Mouse (Mus musculus): ENCODE measurements around the gene Mfap3. TPM values are rescaled to one million over a fixed set of nuclear protein-coding genes. Genes with fewer than 3 reads are reported as not detected.
"Not testable (repeated sequence)": the region's sequence is repeated elsewhere in the genome, so short reads cannot be mapped to it uniquely, and the experiment has no call there.

The Mfap3 gene
- polyA plus RNA-seq, 1 experiment from 2014 or later: 24.1 TPM

DNA sequence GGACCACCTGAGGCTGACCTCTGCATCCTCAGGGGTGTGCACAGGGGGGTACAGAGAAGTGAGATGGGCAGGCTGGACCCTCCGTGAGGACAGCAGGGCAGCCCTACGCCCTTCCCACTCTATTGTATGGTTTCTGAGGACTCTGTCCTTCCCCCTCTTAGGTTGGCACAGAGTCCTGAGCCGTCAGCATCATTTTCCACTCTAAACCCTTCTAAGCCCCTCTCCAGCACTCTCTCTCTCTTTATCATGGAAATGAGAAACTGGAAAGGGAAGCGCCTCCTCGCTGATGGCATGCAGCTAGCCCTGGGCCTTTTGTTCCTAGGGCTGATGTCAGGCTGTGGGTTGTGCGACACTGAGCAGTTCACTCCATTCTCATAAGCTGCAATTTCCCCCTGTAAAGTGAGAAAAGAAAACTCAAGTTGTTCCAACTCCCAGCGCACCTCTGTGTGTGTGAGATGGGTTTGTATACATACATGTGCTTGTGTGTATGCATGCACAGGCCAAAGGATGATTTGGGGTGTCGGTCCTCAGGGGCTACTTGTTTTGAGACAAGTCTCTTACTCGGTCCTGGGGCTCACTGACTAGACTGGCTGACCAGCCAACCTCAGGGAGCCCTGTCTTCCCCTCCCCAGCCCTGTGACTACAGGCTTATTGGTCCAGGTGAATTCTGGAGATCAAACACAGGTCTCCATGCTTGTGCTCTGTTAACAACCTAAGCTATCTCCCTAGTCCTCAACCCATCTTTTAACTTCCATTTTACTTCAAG is 34.7 kb downstream of the Mfap3 start:
- CTCF ChIA-PET: interaction anchor here (1.3 to 1.4 kb wide), 3 partner anchors 9 to 13 kb away, joined by 3 to 7 read pairs (median 5); no protein-coding TSS in a partner anchor
- in situ Hi-C loops (cut with MboI; ENCODE audit: low pct_unique_long_range_greater_than_20kb): no loop called here

GRCm38 (mm10) chr11:57557936-57558335 is 39.5 kb downstream of the Mfap3 start:
- CTCF ChIA-PET: not testable (repeated sequence)

More for the DNA sequence above, 34.7 kb downstream of the Mfap3 start:
- no peak for ATAC-seq
- no peaks in the 10 kb centered on the region for H3K27me3 ChIP-seq
- DNase-seq (ENCODE audit: low read depth, low spot score): no peak
- POLR2A ChIA-PET: no interaction called here
- TF ChIP-seq CTCF (IDR thresholded peaks at IDR 0.05): no peak

DNA sequence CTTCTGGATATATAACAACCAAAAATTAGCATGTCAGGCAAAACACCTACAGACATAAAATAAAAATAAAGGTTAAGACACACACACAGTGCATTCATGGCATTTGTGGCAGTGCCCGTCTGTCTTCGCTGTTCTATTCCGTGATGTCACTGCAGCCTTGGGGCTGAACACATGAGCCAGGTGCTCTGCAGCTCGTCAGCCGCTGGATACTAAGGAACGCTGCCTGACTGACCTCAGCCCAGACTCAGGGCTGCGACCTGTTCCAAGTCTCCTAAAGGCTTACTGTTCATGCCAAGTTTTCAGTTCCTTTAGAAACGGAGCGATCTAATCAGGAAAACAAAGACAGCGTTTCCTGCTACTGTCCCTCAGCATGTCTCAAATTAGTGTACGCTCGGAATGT is 46.1 kb downstream of the Mfap3 start:
- POLR2A ChIA-PET: interaction anchor here (0.6 kb wide), 1 partner anchor 1023 kb away, joined by 4 read pairs; no protein-coding TSS in a partner anchor
- in situ Hi-C loops (cut with MboI; ENCODE audit: low pct_unique_long_range_greater_than_20kb): no loop called here
- no peak for TF ChIP-seq CTCF (IDR thresholded peaks at IDR 0.05)

More at GRCm38 (mm10) chr11:57557936-57558335, 39.5 kb downstream of the Mfap3 start:
- H3K27me3 ChIP-seq; in situ Hi-C loops (cut with MboI; ENCODE audit: low pct_unique_long_range_greater_than_20kb); POLR2A ChIA-PET; DNase-seq (ENCODE audit: low read depth, low spot score); ATAC-seq: not testable (repeated sequence)

DNA sequence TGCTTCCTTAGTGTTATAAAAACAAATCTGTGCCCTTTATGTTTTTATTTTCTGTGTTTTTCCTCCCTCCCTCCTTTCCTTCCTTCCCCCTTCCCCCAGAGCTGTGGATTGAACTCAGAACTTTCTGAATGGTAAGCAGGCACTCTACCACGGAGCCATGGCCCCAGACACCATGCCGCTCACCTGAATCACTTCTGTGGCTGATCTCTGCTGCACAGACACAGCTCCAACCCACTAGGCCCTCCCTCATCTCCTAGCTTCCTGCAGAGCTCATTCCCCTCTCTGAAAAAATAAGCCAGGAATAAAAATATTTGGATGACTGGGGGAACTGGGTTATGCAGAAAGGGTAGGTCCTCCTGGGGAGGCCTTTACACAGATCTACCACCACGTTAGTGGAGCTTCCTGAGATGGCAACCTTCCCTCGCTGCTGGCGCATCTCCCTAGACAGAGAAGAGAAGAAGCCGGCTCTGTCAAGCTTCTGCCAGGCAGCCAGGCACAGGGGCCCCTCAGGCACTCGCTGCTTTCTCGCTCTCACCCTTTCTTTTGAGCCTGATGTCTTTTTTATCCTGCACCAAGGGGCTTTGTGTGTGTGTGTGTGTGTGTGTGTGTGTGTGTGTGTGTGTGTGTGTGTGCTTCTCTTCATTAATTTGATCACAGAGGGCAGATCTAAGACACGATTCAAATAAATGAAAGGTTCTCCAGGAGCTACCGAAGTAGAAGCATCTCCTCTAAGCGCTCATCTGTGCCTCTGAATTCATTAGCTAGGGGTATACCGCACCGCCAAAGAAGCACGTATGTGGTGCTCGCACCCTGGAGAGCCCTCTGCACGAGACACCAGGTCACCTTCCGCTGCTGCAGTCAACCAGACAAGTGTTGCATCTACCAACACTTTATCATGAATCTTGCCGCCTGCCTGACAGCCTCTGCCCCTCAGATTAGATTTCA is 47.9 kb downstream of the Mfap3 start:
- DNase-seq (ENCODE audit: low read depth, low spot score): no peak
- H3K27me3 ChIP-seq: no peaks in the 10 kb centered on the region
- ATAC-seq: no peak
- ChIA-PET CTCF (interaction anchor here (1.9 to 3.7 kb wide), 2 partner anchors 13 to 18 kb away, joined by 7 to 24 read pairs; no protein-coding TSS in a partner anchor), POLR2A (no interaction called here)
- TF ChIP-seq CTCF (IDR thresholded peaks at IDR 0.05): no peak
- in situ Hi-C loops (cut with MboI; ENCODE audit: low pct_unique_long_range_greater_than_20kb): no loop called here

More for the DNA sequence above, 46.1 kb downstream of the Mfap3 start:
- no peaks in the 10 kb centered on the region for H3K27me3 ChIP-seq
- CTCF ChIA-PET: interaction anchor here (1.5 to 3.7 kb wide), 5 partner anchors 11 to 214 kb away, joined by 3 to 24 read pairs (median 4); no protein-coding TSS in a partner anchor
- no peak for ATAC-seq
- DNase-seq (ENCODE audit: low read depth, low spot score): no peak

DNA sequence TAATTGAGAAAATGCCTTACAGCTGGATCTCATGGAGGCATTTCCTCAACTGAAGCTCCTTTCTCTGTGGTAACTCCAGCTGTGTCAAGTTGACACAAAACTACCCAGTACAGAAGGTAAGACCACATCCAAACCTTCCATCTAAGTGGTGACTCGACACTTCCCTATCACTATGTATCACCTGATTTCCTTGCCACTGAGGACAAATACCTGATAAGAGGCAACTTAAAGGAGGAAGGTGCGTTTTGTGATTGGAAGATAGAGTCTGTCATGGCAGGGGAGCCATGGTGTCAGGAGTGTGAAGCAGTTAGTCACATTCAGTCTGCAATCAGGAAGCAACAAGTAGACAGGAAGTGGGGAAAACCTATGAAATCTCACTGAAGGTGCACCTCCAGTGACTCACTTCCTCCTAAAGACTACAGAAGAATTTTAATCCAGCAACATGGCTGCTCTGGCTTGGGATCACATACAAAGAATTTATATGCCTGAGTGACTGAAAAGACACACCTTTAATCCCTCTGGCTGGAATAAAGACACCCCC is 50.6 kb downstream of the Mfap3 start:
- POLR2A ChIA-PET: no interaction called here
- DNase-seq (ENCODE audit: low read depth, low spot score): peak; percentile 17
- ATAC-seq: no peak
- CTCF ChIA-PET: no interaction called here
- TF ChIP-seq CTCF (IDR thresholded peaks at IDR 0.05): no peak
- in situ Hi-C loops (cut with MboI; ENCODE audit: low pct_unique_long_range_greater_than_20kb): no loop called here
- no peaks in the 10 kb centered on the region for H3K27me3 ChIP-seq

DNA sequence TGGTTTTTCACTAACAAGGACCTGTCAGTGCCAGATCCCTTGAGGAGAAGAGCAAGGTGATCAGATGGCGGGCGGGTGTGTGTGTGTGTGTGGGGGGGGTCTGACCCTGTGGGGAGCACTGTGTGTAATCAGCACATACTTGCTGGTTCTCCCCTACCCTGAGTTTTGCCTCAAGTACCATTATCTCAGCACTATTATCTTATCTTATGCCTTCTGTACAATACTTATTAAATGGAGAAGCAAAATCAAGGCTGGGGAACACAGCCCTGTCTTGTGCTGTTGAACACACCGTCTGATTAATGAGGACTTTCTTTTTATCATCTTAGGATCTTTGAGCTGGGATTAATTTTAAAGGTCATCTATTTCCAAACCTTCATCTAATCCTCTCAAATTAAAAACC is 52.6 kb downstream of the Mfap3 start:
- no peak for DNase-seq (ENCODE audit: low read depth, low spot score)
- POLR2A ChIA-PET: no interaction called here
- CTCF ChIA-PET: no interaction called here
- in situ Hi-C loops (cut with MboI; ENCODE audit: low pct_unique_long_range_greater_than_20kb): no loop called here
- no peaks in the 10 kb centered on the region for H3K27me3 ChIP-seq
- no peak for ATAC-seq
- TF ChIP-seq CTCF (IDR thresholded peaks at IDR 0.05): no peak

GRCm38 (mm10) chr11:57573686-57574274 is 55.3 kb downstream of the Mfap3 start:
- ChIA-PET POLR2A (no interaction called here), CTCF (interaction anchor here (0.7 to 1.6 kb wide), 2 partner anchors 22 to 25 kb away, joined by 3 read pairs; no protein-coding TSS in a partner anchor)
- DNase-seq (ENCODE audit: low read depth, low spot score) (no peak), ATAC-seq (no peak)
- no peak for TF ChIP-seq CTCF (IDR thresholded peaks at IDR 0.05)
- in situ Hi-C loops (cut with MboI; ENCODE audit: low pct_unique_long_range_greater_than_20kb): no loop called here
- no peaks in the 10 kb centered on the region for H3K27me3 ChIP-seq

DNA sequence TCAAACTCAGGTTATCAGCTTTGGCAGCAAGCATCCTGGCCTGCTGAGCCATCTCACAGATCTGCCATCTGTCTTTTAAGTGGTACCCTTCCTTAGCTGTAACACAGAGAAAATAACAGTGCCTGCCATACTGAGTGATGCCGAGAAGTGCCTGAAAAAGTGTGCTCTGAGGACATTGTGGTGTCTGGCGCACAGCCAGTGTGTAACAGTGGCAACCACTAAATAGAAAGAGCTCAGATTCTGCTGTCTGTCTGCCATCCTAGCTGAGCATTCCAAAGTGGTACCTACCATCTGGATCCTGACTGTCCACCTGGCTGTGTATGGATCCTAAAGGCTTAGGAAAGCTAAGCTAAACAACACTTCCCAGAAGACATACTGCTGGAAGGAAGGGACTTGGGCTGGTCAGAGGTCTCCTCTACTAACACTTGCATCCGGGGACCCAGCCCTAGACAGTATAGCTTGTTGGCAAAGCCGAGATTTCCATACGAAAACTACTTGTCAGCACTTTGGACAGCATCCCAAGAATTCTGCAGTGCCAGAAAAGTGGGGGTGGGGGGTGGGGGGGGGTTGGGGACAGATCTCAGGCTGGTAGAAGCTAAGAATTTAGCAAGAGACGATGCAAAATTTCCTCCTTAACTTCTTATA is 58.5 kb downstream of the Mfap3 start:
- CTCF ChIA-PET: no interaction called here
- TF ChIP-seq CTCF (IDR thresholded peaks at IDR 0.05): no peak
- DNase-seq (ENCODE audit: low read depth, low spot score): no peak
- H3K27me3 ChIP-seq: no peaks in the 10 kb centered on the region
- POLR2A ChIA-PET: no interaction called here
- no peak for ATAC-seq
- in situ Hi-C loops (cut with MboI; ENCODE audit: low pct_unique_long_range_greater_than_20kb): no loop called here

- DNase-seq (ENCODE audit: low read depth, low spot score) (no peak), ATAC-seq (no peak)
- no peak for TF ChIP-seq CTCF (IDR thresholded peaks at IDR 0.05)
- H3K27me3 ChIP-seq: no peaks in the 10 kb centered on the region
- POLR2A ChIA-PET: no interaction called here
- CTCF ChIA-PET: no interaction called here
- in situ Hi-C loops (cut with MboI; ENCODE audit: low pct_unique_long_range_greater_than_20kb): no loop called here
Observed at GRCm38 (mm10) chr11:57582818-57583635, 64.6 kb downstream of the Mfap3 start.

Other genes with a start within 250 kb of the Mfap3 start
- gene Fam114a2, start within 50 bp of the Mfap3 start, polyA plus RNA-seq (2021): 56.3 TPM
- gene Galnt10, start 126.8 kb downstream of the Mfap3 start, polyA plus RNA-seq (2021): 74.9 TPM